Mouse (Mus musculus) hindbrain, embryonic 14.5 days (tissue): ENCODE measurements around the gene Adamtsl2. TPM values are rescaled to one million over a fixed set of nuclear protein-coding genes. Genes with fewer than 3 reads are reported as not detected.

Source experiments
- ATAC-seq: fragments of 200-750 bp; cut with Nextera tagmentation; 2 replicates; pipeline ENCODE4 v1.8.0; 2017; ENCODE audit warnings: moderate number of reproducible peaks, mild to moderate bottlenecking, moderate TSS enrichment, moderate library complexity; ENCODE audit not compliant: low FRiP score
- DNase-seq: peaks from one replicate; pipeline ENCODE4 v3.0.0-alpha.2; 2015; ENCODE audit warnings: low spot score
- H3K27ac ChIP-seq: fragments of 300-500 bp; sonication (generic); 2 replicates; pipeline ENCODE4 v1.5.1; 2014; ENCODE audit warnings: mild to moderate bottlenecking, moderate library complexity
- H3K27me3 ChIP-seq: fragments of 300-500 bp; sonication (generic); 2 replicates; pipeline ENCODE4 v1.6.1; 2014; ENCODE audit warnings: mild to moderate bottlenecking, low read length, mixed read lengths; ENCODE audit not compliant: control insufficient read depth, insufficient read depth
- H3K36me3 ChIP-seq: fragments of 300-500 bp; sonication (generic); replicated peaks from 2 replicates; pipeline ENCODE4 v1.6.1; 2014; ENCODE audit not compliant: control insufficient read depth, insufficient read depth
- H3K4me1 ChIP-seq: fragments of 300-500 bp; sonication (generic); replicated peaks from 2 replicates; pipeline ENCODE4 v1.6.1; 2014; ENCODE audit warnings: antibody characterized with exemption, low read length, mixed read lengths; ENCODE audit not compliant: control insufficient read depth, insufficient read depth
- H3K4me2 ChIP-seq: fragments of 300-500 bp; sonication (generic); replicated peaks from 2 replicates; pipeline ENCODE4 v1.6.1; 2014; ENCODE audit warnings: mild to moderate bottlenecking, moderate library complexity
- H3K4me3 ChIP-seq: fragments of 300-500 bp; sonication (generic); replicated peaks from 2 replicates; pipeline ENCODE4 v1.5.1; 2014; ENCODE audit warnings: mild to moderate bottlenecking, low read length
- H3K9ac ChIP-seq: fragments of 300-500 bp; sonication (generic); 2 replicates; pipeline ENCODE4 v1.6.1; 2014
- H3K9me3 ChIP-seq: fragments of 300-500 bp; sonication (generic); 2 replicates; pipeline ENCODE4 v1.6.1; 2016; ENCODE audit warnings: low read length; ENCODE audit not compliant: control insufficient read depth
- WGBS: fragments of 180-500 bp; shearing (Covaris S2); extraction: QIAGEN DNeasy Blood & Tissue Kit; methylation state at CpG from one replicate; pipeline ENCODE4 v1.1.7; 2014; 5-methylcytosine and 5-hydroxymethylcytosine counted together
- polyA plus RNA-seq: library from polyadenylated mRNA; unstranded; fragments of >200 nt; fragmentation: Nextera tagmentation; extraction: Ambion mirVana; gene quantifications from 2 replicates; pipeline ENCODE4 v1.2.1, GENCODE M21; 2014

Adamtsl2 gene
- polyA plus RNA-seq, 1 experiment from 2014 or later: 9.1 TPM

- 70% methylated on average over 13 of the region's 13 CpGs for WGBS
- DNase-seq: no peak
- Histone ChIP-seq H3K9me3 (no peaks in the 10 kb centered on the region), H3K4me1 (peaks cover 22% of the 10 kb centered on the region), H3K9ac (no peak overlapping the region), H3K36me3 (no peaks in the 10 kb centered on the region), H3K27ac (peak overlapping the region; percentile 55; the same call in 1 of the 2 replicates), H3K4me2 (no peak overlapping the region), H3K27me3 (no peaks in the 10 kb centered on the region), H3K4me3 (no peak overlapping the region)
- ATAC-seq: no peak
Observed at GRCm38 (mm10) chr2:27096341-27096981, 17.3 kb downstream of the Adamtsl2 start.

- DNase-seq (no peak), ATAC-seq (peak; percentile 46; the same call in 1 of the 2 replicates)
- Histone ChIP-seq H3K9me3 (no peaks in the 10 kb centered on the region), H3K36me3 (no peaks in the 10 kb centered on the region), H3K27me3 (no peaks in the 10 kb centered on the region), H3K4me3 (no peak overlapping the region), H3K9ac (no peak overlapping the region), H3K4me1 (peaks cover 22% of the 10 kb centered on the region), H3K4me2 (no peak overlapping the region), H3K27ac (peak overlapping the region; percentile 55; the same call in 1 of the 2 replicates)
- 49% methylated on average over 6 of the region's 6 CpGs for WGBS
Observed at GRCm38 (mm10) chr2:27097241-27097656, 18.1 kb downstream of the Adamtsl2 start.

- no peak overlapping the region for H3K4me2 ChIP-seq
- ATAC-seq (peak; percentile 62), DNase-seq (peak; percentile 59)
- WGBS: 16% methylated on average over 6 of the region's 6 CpGs
- no peak overlapping the region for H3K9ac ChIP-seq
- peaks cover 22% of the 10 kb centered on the region for H3K4me1 ChIP-seq
- no peaks in the 10 kb centered on the region for H3K36me3 ChIP-seq
- no peaks in the 10 kb centered on the region for H3K9me3 ChIP-seq
- H3K4me3 ChIP-seq: no peak overlapping the region
- no peaks in the 10 kb centered on the region for H3K27me3 ChIP-seq
- H3K27ac ChIP-seq: peak overlapping the region; percentile 55; the same call in 1 of the 2 replicates
Observed at GRCm38 (mm10) chr2:27097776-27098175, 18.6 kb downstream of the Adamtsl2 start.

GRCm38 (mm10) chr2:27103554-27103953 lies 24.4 kb downstream of the Adamtsl2 start:
- ATAC-seq (no peak), DNase-seq (no peak)
- H3K4me2 ChIP-seq: no peak overlapping the region
- no peak overlapping the region for H3K4me3 ChIP-seq
- H3K27ac ChIP-seq: no peak overlapping the region
- no peak overlapping the region for H3K9ac ChIP-seq
- no peaks in the 10 kb centered on the region for H3K36me3 ChIP-seq
- peaks cover 8% of the 10 kb centered on the region for H3K4me1 ChIP-seq
- H3K27me3 ChIP-seq: no peaks in the 10 kb centered on the region
- WGBS: 50% methylated on average over 7 of the region's 7 CpGs
- no peaks in the 10 kb centered on the region for H3K9me3 ChIP-seq

- Histone ChIP-seq H3K4me2 (no peak overlapping the region), H3K4me3 (no peak overlapping the region), H3K36me3 (no peaks in the 10 kb centered on the region), H3K9me3 (no peaks in the 10 kb centered on the region), H3K9ac (no peak overlapping the region), H3K27me3 (no peaks in the 10 kb centered on the region), H3K4me1 (peaks cover 7% of the 10 kb centered on the region), H3K27ac (no peak overlapping the region)
- no peak for ATAC-seq
- 51% methylated on average over 3 of the region's 3 CpGs for WGBS
- no peak for DNase-seq
Observed at GRCm38 (mm10) chr2:27106816-27107215, 27.6 kb downstream of the Adamtsl2 start.

- WGBS: 65% methylated on average over 2 of the region's 2 CpGs
- Histone ChIP-seq H3K4me1 (peaks cover 7% of the 10 kb centered on the region), H3K9ac (no peak overlapping the region), H3K4me2 (no peak overlapping the region), H3K27me3 (no peaks in the 10 kb centered on the region), H3K27ac (no peak overlapping the region), H3K4me3 (no peak overlapping the region), H3K36me3 (no peaks in the 10 kb centered on the region), H3K9me3 (no peaks in the 10 kb centered on the region)
- DNase-seq (no peak), ATAC-seq (no peak)
Observed at GRCm38 (mm10) chr2:27108144-27108543, 29.0 kb downstream of the Adamtsl2 start.

- ATAC-seq (no peak), DNase-seq (no peak)
- 71% methylated on average over 5 of the region's 5 CpGs for WGBS
Observed at GRCm38 (mm10) chr2:27109052-27109451, 29.9 kb downstream of the Adamtsl2 start.

GRCm38 (mm10) chr2:27112585-27112984 lies 33.4 kb downstream of the Adamtsl2 start:
- Histone ChIP-seq H3K27me3 (no peaks in the 10 kb centered on the region), H3K4me3 (no peak overlapping the region), H3K4me2 (no peak overlapping the region), H3K36me3 (no peaks in the 10 kb centered on the region), H3K4me1 (no peaks in the 10 kb centered on the region), H3K9me3 (no peaks in the 10 kb centered on the region), H3K9ac (no peak overlapping the region), H3K27ac (no peak overlapping the region)
- 77% methylated on average over 20 of the region's 20 CpGs for WGBS
- ATAC-seq (no peak), DNase-seq (no peak)

More at GRCm38 (mm10) chr2:27109052-27109451, 29.9 kb downstream of the Adamtsl2 start:
- Histone ChIP-seq H3K9me3 (no peaks in the 10 kb centered on the region), H3K4me1 (no peaks in the 10 kb centered on the region), H3K27me3 (no peaks in the 10 kb centered on the region), H3K27ac (no peak overlapping the region), H3K4me2 (no peak overlapping the region), H3K9ac (no peak overlapping the region), H3K36me3 (no peaks in the 10 kb centered on the region), H3K4me3 (no peak overlapping the region)

GRCm38 (mm10) chr2:27114169-27114568 lies 35.0 kb downstream of the Adamtsl2 start:
- H3K4me1 ChIP-seq: no peaks in the 10 kb centered on the region
- H3K27ac ChIP-seq: no peak overlapping the region
- H3K27me3 ChIP-seq: no peaks in the 10 kb centered on the region
- H3K36me3 ChIP-seq: no peaks in the 10 kb centered on the region
- no peak overlapping the region for H3K4me3 ChIP-seq
- H3K9me3 ChIP-seq: no peaks in the 10 kb centered on the region
- no peak overlapping the region for H3K4me2 ChIP-seq
- DNase-seq (no peak), ATAC-seq (no peak)
- no peak overlapping the region for H3K9ac ChIP-seq
- WGBS: 94% methylated on average over 10 of the region's 10 CpGs
